Mouse (Mus musculus) cortical plate, adult 2 months (tissue): ENCODE measurements around the gene Mpeg1.

ENCODE experiments used
- CTCF ChIP-seq: fragments of 200-500 bp; IDR thresholded peaks from 2 replicates; pipeline ENCODE4 v1.5.1; 2011; ENCODE audit warnings: mild to moderate bottlenecking, control low read depth, low read length; ENCODE audit not compliant: insufficient read depth; ENCODE audit errors: extremely low read depth
- POLR2A ChIP-seq: fragments of 200-500 bp; IDR thresholded peaks from 2 replicates; pipeline ENCODE4 v1.6.1; 2011; ENCODE audit warnings: mild to moderate bottlenecking, low read length, control low read depth; ENCODE audit not compliant: insufficient read depth; ENCODE audit errors: extremely low read depth

GRCm38 (mm10) chr19:12489675-12490570 lies 29.3 kb downstream of the Mpeg1 start:
- TF ChIP-seq POLR2A (no peak), CTCF (no peak)
